Mouse (Mus musculus) liver, adult 2 months (tissue): ENCODE data around the gene C030005K15Rik. TPM values are rescaled to one million over a fixed set of nuclear protein-coding genes. Genes with fewer than 3 reads are reported as not detected.
"Not testable (repeated sequence)": the region's sequence is repeated elsewhere in the genome, so short reads cannot be mapped to it uniquely, and the experiment has no call there.

ENCODE experiments used
- DNase-seq: peaks from one replicate; pipeline ENCODE4 v3.0.0-alpha.2; 2011; ENCODE audit warnings: low read depth, low spot score; ENCODE audit errors: extremely low read depth
- H3K27ac ChIP-seq: fragments of 200-500 bp; replicated peaks from 2 replicates; pipeline ENCODE4 v1.5.1; 2012; ENCODE audit warnings: low read depth, mild to moderate bottlenecking, control low read depth, inconsistent platforms, low read length; ENCODE audit not compliant: insufficient read depth
- H3K27me3 ChIP-seq: fragments of 200-500 bp; 2 replicates; pipeline ENCODE4 v1.6.1; 2012; ENCODE audit warnings: mild to moderate bottlenecking, moderate library complexity, low read length, inconsistent platforms; ENCODE audit not compliant: control insufficient read depth, insufficient read depth
- H3K36me3 ChIP-seq: fragments of 200-500 bp; 2 replicates; pipeline ENCODE4 v1.6.1; 2012; ENCODE audit warnings: low read length, inconsistent platforms; ENCODE audit not compliant: control insufficient read depth, insufficient read depth
- H3K4me1 ChIP-seq: fragments of 200-500 bp; 2 replicates; pipeline ENCODE4 v1.6.1; 2011; ENCODE audit warnings: low read length; ENCODE audit not compliant: control insufficient read depth, insufficient read depth
- H3K4me3 ChIP-seq: fragments of 200-500 bp; 2 replicates; pipeline ENCODE4 v1.5.1; 2011; ENCODE audit warnings: low read depth, mild to moderate bottlenecking, control low read depth, low read length, moderate library complexity; ENCODE audit not compliant: insufficient read depth
- H3K79me2 ChIP-seq: fragments of 200-500 bp; 2 replicates; pipeline ENCODE4 v1.6.1; 2012; ENCODE audit warnings: inconsistent platforms, mild to moderate bottlenecking, low read length, moderate library complexity; ENCODE audit not compliant: control insufficient read depth, insufficient read depth
- H3K9ac ChIP-seq: fragments of 200-500 bp; 2 replicates; pipeline ENCODE4 v1.6.1; 2012; ENCODE audit warnings: low read depth, mild to moderate bottlenecking, control low read depth, inconsistent platforms, low read length
- CTCF ChIP-seq: fragments of 200-500 bp; IDR thresholded peaks from 2 replicates; pipeline ENCODE4 v1.5.1; 2011; ENCODE audit warnings: low read depth, low read length, control low read depth
- POLR2A ChIP-seq: fragments of 200-500 bp; IDR thresholded peaks from 2 replicates; pipeline ENCODE4 v1.6.1; 2011; ENCODE audit warnings: low read length, control low read depth; ENCODE audit not compliant: insufficient read depth; ENCODE audit errors: extremely low read depth
- WGBS: fragments of 180-500 bp; shearing (Covaris S2); methylation state at CpG from one replicate; pipeline ENCODE4 v1.1.7; 2018; 5-methylcytosine and 5-hydroxymethylcytosine counted together
- polyA plus RNA-seq: library from polyadenylated mRNA; depleted of rRNA; stranded (reverse); fragments of >200 nt; gene quantifications from 2 replicates; pipeline ENCODE4 v1.2.3, GENCODE M21; 2012; rRNA removed
- total RNA-seq: library from RNA; depleted of rRNA; stranded (reverse); fragments of >200 nt; gene quantifications from 2 replicates; pipeline ENCODE4 v1.2.3, GENCODE M21; 2014; rRNA removed

Gene C030005K15Rik
- not detected in 2 replicates for total RNA-seq
- not detected in 2 replicates for polyA plus RNA-seq

- H3K79me2 ChIP-seq, H3K27ac ChIP-seq, DNase-seq, H3K27me3 ChIP-seq, H3K4me1 ChIP-seq, H3K4me3 ChIP-seq, H3K36me3 ChIP-seq, H3K9ac ChIP-seq: not testable (repeated sequence)
Observed at GRCm38 (mm10) chr10:97726655-97727054, at the start of gene C030005K15Rik. TSS of gene C030005K15Rik (minus strand) at chr10:97726755.

- Histone ChIP-seq H3K9ac (no peak overlapping the region), H3K4me3 (no peak overlapping the region), H3K79me2 (no peaks in the 10 kb centered on the region), H3K27ac (no peak overlapping the region), H3K4me1 (no peaks in the 10 kb centered on the region), H3K27me3 (no peaks in the 10 kb centered on the region), H3K36me3 (no peaks in the 10 kb centered on the region)
- no peak for DNase-seq
- no peak for TF ChIP-seq POLR2A
- TF ChIP-seq CTCF = no peak
- WGBS = 55% methylated on average over 5 of the region's 5 CpGs
Observed at GRCm38 (mm10) chr10:97768171-97768749, 41.7 kb upstream of the C030005K15Rik start.

- DNase-seq = no peak
- H3K36me3 ChIP-seq = no peaks in the 10 kb centered on the region
- no peaks in the 10 kb centered on the region for H3K79me2 ChIP-seq
- no peak overlapping the region for H3K27ac ChIP-seq
- WGBS = 70% methylated on average over 4 of the region's 4 CpGs
- no peaks in the 10 kb centered on the region for H3K4me1 ChIP-seq
- H3K4me3 ChIP-seq = no peak overlapping the region
- no peak overlapping the region for H3K9ac ChIP-seq
- TF ChIP-seq POLR2A (no peak), CTCF (no peak)
- H3K27me3 ChIP-seq = no peaks in the 10 kb centered on the region
Observed at GRCm38 (mm10) chr10:97753821-97754220, 27.3 kb upstream of the C030005K15Rik start.

GRCm38 (mm10) chr10:97747231-97747630 is 20.7 kb upstream of the C030005K15Rik start:
- H3K36me3 ChIP-seq = no peaks in the 10 kb centered on the region
- WGBS = 74% methylated on average over 3 of the region's 3 CpGs

GRCm38 (mm10) chr10:97725929-97726328 is 626 bp downstream of the C030005K15Rik start:
- 35% methylated on average over 1 of the region's 1 CpGs for WGBS
- no peak overlapping the region for H3K4me3 ChIP-seq
- H3K27me3 ChIP-seq = no peaks in the 10 kb centered on the region
- TF ChIP-seq CTCF (no peak), POLR2A (no peak)
- no peaks in the 10 kb centered on the region for H3K36me3 ChIP-seq
- DNase-seq = no peak
- H3K27ac ChIP-seq = no peak overlapping the region
- no peak overlapping the region for H3K9ac ChIP-seq
- no peaks in the 10 kb centered on the region for H3K79me2 ChIP-seq
- no peaks in the 10 kb centered on the region for H3K4me1 ChIP-seq

More at GRCm38 (mm10) chr10:97747231-97747630, 20.7 kb upstream of the C030005K15Rik start:
- Histone ChIP-seq H3K4me3 (no peak overlapping the region), H3K4me1 (no peaks in the 10 kb centered on the region), H3K79me2 (no peaks in the 10 kb centered on the region), H3K27me3 (no peaks in the 10 kb centered on the region), H3K9ac (no peak overlapping the region), H3K27ac (no peak overlapping the region)
- DNase-seq = no peak
- TF ChIP-seq CTCF = no peak
- TF ChIP-seq POLR2A = no peak

GRCm38 (mm10) chr10:97722709-97723108 is 3.8 kb downstream of the C030005K15Rik start:
- 93% methylated on average over 9 of the region's 9 CpGs for WGBS
- H3K4me1 ChIP-seq = no peaks in the 10 kb centered on the region
- no peak overlapping the region for H3K4me3 ChIP-seq
- TF ChIP-seq CTCF = no peak
- no peak for TF ChIP-seq POLR2A
- no peaks in the 10 kb centered on the region for H3K79me2 ChIP-seq
- no peaks in the 10 kb centered on the region for H3K27me3 ChIP-seq
- DNase-seq = no peak
- H3K9ac ChIP-seq = no peak overlapping the region
- no peaks in the 10 kb centered on the region for H3K36me3 ChIP-seq
- H3K27ac ChIP-seq = no peak overlapping the region
